Mouse (Mus musculus) CH12.LX (cell line): ENCODE data around the gene Nipsnap2.

Source experiments
- CHD1 ChIP-seq: IDR thresholded peaks from 2 replicates; pipeline ENCODE4 v1.6.1; 2012; ENCODE audit warnings: low read depth, low read length, improper control_type of control experiment, inconsistent platforms
- CTCF ChIP-seq, 2 experiments: IDR thresholded peaks in 1 of 2; conservative IDR thresholded peaks in 1 of 2; 2 replicates each; pipeline ENCODE4 v1.5.1; 2011 to 2012; ENCODE audit warnings: low read depth in 2 of 2, low read length in 2 of 2, improper control_type of control experiment in 1 of 2, inconsistent platforms in 1 of 2, mild to moderate bottlenecking in 1 of 2, moderate library complexity in 1 of 2
- E2F4 ChIP-seq: IDR thresholded peaks from 2 replicates; pipeline ENCODE4 v1.6.1; 2011; ENCODE audit warnings: low read depth, low read length, improper control_type of control experiment; ENCODE audit not compliant: insufficient replicate concordance
- EP300 ChIP-seq: IDR thresholded peaks from 2 replicates; pipeline ENCODE4 v1.6.1; 2011; ENCODE audit warnings: low read length, improper control_type of control experiment
- NRF1 ChIP-seq: IDR thresholded peaks from 2 replicates; pipeline ENCODE4 v1.6.1; 2014; ENCODE audit warnings: low read depth, mild to moderate bottlenecking, inconsistent platforms, low read length, improper control_type of control experiment, moderate library complexity
- POLR2A ChIP-seq: IDR thresholded peaks from 2 replicates; pipeline ENCODE4 v1.6.1; 2011; ENCODE audit warnings: low read depth, mild to moderate bottlenecking, improper control_type of control experiment, low read length
- SIN3A ChIP-seq: IDR thresholded peaks from 2 replicates; pipeline ENCODE4 v1.6.1; 2012; ENCODE audit warnings: low read length, improper control_type of control experiment, inconsistent platforms
- UBTF ChIP-seq: IDR thresholded peaks from 2 replicates; pipeline ENCODE4 v1.6.1; 2012; ENCODE audit warnings: low read depth, mild to moderate bottlenecking, inconsistent platforms, low read length, improper control_type of control experiment, moderate library complexity
- USF2 ChIP-seq: conservative IDR thresholded peaks from 2 replicates; pipeline ENCODE4 v1.6.1; 2011; ENCODE audit warnings: low read depth, low read length, improper control_type of control experiment
- ZNF384 ChIP-seq: IDR thresholded peaks from 2 replicates; pipeline ENCODE4 v1.6.1; 2012; ENCODE audit warnings: low read depth, low read length, improper control_type of control experiment, inconsistent platforms

DNA sequence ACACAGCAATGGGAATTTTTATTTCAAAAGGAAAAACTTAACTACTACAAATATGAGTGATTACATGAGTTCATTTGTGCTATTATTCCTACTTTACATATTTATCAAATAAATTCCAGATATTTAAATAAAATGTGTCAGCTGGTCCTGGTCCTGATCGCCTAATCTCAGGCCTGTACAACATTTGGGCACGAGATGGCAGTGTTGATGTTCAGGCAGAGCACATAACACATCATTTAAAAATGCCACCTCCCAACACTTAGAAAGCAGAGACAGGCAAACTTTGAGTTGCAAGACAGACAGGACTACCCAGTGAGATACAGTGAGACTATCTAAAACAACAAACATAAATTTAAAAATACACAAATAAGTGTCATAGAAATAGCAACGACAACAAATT, 57.3 kb downstream of the Nipsnap2 start:
- TF ChIP-seq ZNF384 (no peak), EP300 (no peak), NRF1 (no peak), CHD1 (no peak), CTCF (conservative IDR thresholded peaks at IDR 0.05 in 1 of 2, IDR thresholded peaks at IDR 0.05 in 1 of 2; ENCODE audit: low read depth in 2 of 2, low read length in 2 of 2) (peak in 1 of 2 experiments; percentile 78; a peak in 2 of 4 replicates), POLR2A (no peak), UBTF (no peak), USF2 (no peak), SIN3A (no peak), E2F4 (no peak)
